Mouse (Mus musculus) stomach, postnatal 0 days (tissue): ENCODE results near the gene Dixdc1.

Source experiments
- CTCF ChIP-seq: IDR thresholded peaks from 2 replicates; pipeline ENCODE4 v1.5.1; 2016; ENCODE audit warnings: antibody characterized with exemption, low read depth, mild to moderate bottlenecking, moderate library complexity
- EP300 ChIP-seq: optimal IDR thresholded peaks from 2 replicates; pipeline ENCODE3; 2016; ENCODE audit warnings: antibody characterized with exemption

GRCm38 (mm10) chr9:50729600-50729999, 9.7 kb downstream of the Dixdc1 start:
- TF ChIP-seq CTCF: no peak
- no peak for TF ChIP-seq EP300
